Mouse (Mus musculus): ENCODE measurements around the gene Usp31.
A peak's percentile ranks its signal among the peaks of the same experiment; 100 is the strongest.

The Usp31 gene

DNA sequence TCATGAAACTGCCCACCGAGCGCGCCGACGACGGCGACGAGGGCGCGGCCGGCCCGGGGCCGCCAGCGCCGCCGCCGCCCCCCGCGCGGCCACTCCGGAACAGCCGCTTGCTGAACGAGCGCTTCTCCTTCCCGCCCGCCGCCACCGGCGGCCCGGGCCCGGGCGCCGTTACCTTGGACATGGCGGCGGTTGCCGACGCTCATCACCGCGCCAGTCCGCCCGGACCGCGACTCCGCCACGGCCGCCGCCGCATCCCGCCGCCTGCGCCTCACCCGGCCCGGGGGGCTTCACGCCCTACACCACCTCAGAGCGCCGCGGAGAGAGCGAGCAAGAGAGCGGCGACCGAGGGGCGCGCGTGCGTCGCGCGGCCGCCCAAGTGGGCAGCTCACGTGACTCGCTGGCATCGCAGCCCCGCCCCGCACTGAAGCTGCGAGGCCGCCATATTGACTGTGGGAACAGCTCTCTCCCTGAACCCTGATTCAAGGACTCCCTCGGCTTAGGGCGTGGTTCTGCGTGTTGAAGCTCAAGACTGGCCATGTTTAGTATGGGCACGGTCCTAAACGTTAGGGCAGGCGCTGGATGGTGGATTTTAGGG lies at the start of gene Usp31:
Gene Usp31, minus strand, starts transcription at position 181 of the 595 bp plus-strand sequence.
- DNase-seq (ENCODE audit: low spot score in 2 of 2), result peak; percentile 77 to 91

- DNase-seq (ENCODE audit: low spot score in 2 of 2), result no peak
These were observed 47.7 kb upstream of the Usp31 start for GRCm38 (mm10) chr7:121754748-121755147.

GRCm38 (mm10) chr7:121750244-121750643 lies 43.2 kb upstream of the Usp31 start:
- DNase-seq (ENCODE audit: low spot score in 2 of 2), result no peak

GRCm38 (mm10) chr7:121737511-121738415 lies 30.7 kb upstream of the Usp31 start:
- peak in 1 of 2 experiments; percentile 4 for DNase-seq (ENCODE audit: low spot score in 2 of 2)

DNA sequence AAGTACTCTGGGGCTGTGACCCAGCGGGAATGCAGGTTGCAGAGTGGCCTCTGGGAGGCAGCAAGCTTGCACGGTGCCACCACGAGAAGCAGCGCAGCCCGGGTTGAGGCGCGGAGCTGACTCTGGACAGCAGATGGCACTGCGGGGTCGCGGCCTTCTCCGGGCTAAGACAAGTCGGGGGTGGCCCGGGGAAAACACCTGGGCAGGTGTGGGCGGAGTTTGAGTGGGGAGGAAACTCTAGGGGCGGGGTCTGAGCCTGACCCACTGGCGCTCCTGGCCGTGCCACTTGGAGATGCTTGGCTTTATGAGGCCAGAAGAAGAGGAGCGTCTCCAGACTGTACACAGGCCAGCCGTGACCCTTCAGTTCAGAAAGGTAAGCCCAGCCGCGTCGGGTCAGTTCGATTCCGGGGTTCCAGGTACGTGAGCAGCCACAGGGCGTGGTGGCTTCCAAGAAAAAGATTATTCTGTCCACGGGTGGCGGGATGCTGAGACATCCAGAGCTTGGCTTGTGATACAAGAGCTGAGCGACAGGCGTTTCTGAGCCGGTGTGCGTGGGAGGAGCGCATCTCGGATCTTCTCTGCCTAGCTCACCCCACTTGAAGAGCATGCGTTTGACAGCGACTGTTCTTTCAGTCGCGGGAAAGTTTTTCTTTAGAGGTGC lies 27.2 kb upstream of the Usp31 start, which contains the start of gene Scnn1g:
Gene Scnn1g, plus strand, starts transcription at position 309 of the 661 bp plus-strand sequence.
- DNase-seq (ENCODE audit: low spot score in 2 of 2), result peak; percentile 89 to 93

- no peak for DNase-seq (ENCODE audit: low spot score in 2 of 2)
These were observed 23.2 kb upstream of the Usp31 start for GRCm38 (mm10) chr7:121730225-121730624.

- DNase-seq (ENCODE audit: low spot score in 2 of 2), result no peak
These were observed 10.0 kb upstream of the Usp31 start for GRCm38 (mm10) chr7:121717031-121717430.

- no peak for DNase-seq (ENCODE audit: low spot score in 2 of 2)
These were observed 4.1 kb upstream of the Usp31 start for GRCm38 (mm10) chr7:121711171-121711570.

GRCm38 (mm10) chr7:121706411-121707072 lies 511 bp downstream of the Usp31 start:
- peak; percentile 31 to 53 for DNase-seq (ENCODE audit: low spot score in 2 of 2)

DNA sequence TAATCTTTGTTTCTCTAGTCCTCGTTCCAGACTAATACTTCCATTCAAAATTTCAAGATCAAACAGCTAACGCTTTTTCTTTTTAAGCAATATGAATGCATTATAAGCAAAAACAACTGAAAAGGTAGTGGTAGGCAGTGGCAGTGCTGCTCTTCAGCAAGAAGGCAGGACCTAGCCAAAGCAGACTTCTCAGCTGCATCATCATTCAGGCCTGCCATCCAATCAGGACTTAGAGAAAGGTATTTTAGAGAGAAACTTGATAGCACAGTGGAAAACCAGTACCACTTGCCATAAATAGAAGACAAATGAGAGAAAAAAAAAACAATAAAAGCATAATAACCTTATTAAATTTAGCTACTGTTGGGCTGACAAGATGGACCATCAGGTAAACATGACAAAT lies 2.0 kb downstream of the Usp31 start:
- DNase-seq (ENCODE audit: low spot score in 2 of 2), result no peak

DNA sequence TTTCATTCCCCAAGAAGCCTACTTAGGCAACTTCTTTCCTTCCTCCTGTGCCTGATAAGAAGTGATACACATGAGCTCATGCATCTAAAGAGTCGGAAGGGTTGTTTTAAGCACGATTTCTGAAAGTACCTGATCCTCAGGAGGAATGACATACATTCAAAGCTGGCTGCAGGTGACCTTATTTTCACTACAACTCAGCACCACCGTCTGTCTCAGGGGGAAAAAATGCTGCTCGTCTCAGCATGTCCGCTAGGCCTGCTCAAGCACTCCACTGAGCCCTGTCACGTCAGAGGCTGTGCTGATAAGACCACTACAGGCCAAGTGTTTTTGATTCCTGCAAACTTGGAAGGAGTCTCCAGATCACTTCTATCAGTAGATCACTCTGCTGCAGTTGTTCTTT lies 5.1 kb downstream of the Usp31 start:
- no peak for DNase-seq (ENCODE audit: low spot score in 2 of 2)

DNA sequence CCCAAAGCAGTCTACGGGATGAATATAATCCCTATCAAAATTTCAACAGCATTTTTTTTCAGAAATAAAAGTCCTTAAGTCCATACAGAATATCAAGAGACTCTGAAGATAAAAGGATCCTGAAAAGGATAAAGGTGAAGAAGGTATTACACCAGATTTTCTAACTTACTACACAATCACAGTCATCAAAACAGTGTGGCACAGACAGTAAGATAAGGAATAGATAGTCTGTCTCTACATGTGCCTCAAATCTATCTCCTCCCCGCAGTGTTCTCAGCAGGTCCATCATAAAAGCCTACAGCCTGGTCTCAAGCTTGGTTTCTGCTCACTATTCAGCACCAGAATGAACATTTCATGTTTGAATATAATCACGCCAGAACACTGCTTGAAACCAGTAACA lies 6.6 kb downstream of the Usp31 start:
- no peak for DNase-seq (ENCODE audit: low spot score in 2 of 2)

DNA sequence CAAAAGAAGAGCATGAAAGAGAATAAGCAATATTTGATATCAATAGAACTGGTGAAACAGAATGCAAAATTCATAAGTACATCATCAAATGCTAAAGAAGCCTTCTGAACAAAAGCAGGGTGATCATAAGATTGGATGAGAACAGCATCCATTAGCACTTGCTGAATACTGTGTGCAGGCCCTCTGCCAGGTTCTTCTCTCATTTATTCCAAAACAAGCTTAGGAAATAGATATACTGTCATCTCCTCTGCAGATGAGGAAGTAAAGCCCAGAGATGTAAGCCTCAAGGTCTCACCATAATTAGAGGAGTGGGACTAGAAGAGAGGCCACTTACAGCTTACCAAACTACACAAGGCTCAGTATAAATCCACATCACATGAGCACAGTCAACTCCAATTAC lies 7.8 kb downstream of the Usp31 start:
- DNase-seq (ENCODE audit: low spot score in 2 of 2), result no peak

DNA sequence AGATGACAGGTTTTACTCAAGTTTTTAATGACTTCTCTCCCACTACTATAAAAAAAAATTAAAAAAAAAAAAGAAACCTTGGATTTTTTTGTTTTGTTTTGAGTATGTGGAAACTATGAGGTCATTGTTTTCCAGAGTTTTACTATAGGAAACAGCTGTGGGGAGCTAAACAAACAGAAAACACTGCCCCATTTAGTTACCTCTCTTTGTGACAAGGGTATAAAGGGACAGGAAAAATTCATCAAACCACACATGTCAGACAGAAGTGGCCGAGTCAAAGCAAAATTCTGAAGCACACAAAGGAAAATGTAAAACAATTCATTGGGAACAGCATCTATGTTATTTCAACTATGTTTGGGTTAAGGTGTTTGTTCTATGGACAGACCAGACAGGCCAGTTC lies 9.5 kb downstream of the Usp31 start:
- DNase-seq (ENCODE audit: low spot score in 2 of 2), result no peak

DNA sequence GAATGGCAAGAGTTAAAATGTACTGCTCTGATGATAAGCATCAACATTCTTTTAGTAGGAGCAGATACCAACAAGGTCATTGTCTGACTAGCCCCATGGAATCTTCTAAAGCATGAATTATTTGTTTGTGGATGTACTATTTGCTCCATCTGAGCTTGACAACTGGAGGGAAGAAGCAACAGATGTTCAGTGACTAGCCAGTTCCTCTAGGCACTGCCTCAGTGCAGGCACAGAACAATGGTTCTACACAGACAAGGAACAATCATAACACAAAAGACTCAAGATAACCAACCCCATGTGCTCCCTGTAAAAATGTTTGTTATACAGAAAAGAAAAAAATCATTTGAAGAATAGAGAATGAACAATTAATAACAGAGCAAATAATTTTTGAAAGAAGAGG lies 9.9 kb downstream of the Usp31 start:
- no peak for DNase-seq (ENCODE audit: low spot score in 2 of 2)

- no peak for DNase-seq (ENCODE audit: low spot score in 2 of 2)
These were observed 15.2 kb downstream of the Usp31 start for GRCm38 (mm10) chr7:121691803-121692202.

GRCm38 (mm10) chr7:121689338-121689737 lies 17.7 kb downstream of the Usp31 start:
- DNase-seq (ENCODE audit: low spot score in 2 of 2), result no peak

DNA sequence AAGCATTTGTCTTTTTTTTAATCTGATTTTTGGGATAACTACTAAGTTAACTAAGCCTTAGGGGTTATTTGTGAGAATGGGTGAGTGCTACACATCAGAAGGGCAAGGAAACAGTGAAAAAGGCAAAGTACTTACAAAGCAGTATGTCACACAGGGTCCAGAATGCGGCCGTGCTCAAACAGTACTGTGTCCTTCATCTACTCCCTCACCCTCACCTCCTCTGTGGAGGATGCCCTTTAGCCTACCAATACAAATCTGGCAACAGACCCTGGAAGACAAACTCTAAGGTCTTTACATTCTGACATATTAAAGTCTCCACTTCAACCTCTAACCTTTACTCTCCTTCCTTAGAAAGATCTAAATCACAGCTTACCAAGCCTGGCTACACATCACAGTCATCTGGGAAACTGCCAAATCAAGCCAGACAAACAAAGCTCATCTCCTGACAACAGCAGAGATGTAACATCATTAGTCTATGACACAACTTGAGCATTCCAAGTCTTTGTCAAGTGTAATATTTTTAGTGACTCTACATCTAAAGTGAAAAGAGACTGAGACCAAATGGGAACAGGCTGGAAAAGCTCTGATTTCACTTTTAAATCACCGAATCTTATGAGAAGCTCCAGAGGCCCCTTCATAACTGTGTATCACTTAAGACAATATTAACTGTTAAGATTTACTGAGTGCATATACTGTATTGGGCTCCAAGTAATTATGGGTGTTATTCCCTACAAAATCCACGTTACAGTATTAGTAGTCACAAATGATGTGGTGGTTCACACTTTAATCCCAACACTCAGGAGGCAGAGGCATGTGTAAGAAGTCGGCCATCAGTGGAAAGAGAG lies 21.7 kb downstream of the Usp31 start:
- no peak for DNase-seq (ENCODE audit: low spot score in 2 of 2)

DNA sequence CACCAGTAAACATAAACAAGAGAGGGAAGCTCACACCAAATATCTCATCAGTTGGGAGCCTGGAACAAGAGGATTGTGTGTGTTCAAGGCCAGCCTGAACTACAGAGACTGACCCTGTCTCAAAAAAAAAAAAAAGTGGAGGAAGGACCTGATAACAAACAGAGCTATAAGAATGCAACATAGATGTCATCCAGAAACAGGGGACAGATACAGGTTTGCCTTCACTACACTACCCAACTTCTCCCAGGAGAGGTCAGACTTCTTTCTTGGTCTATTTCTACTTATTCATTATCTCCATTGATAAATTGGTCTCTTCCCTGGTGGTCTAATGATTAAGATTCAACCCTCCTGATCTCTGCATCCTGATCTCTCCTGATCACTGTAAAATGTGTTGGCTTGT lies 25.9 kb downstream of the Usp31 start:
- no peak for DNase-seq (ENCODE audit: low spot score in 2 of 2)

DNA sequence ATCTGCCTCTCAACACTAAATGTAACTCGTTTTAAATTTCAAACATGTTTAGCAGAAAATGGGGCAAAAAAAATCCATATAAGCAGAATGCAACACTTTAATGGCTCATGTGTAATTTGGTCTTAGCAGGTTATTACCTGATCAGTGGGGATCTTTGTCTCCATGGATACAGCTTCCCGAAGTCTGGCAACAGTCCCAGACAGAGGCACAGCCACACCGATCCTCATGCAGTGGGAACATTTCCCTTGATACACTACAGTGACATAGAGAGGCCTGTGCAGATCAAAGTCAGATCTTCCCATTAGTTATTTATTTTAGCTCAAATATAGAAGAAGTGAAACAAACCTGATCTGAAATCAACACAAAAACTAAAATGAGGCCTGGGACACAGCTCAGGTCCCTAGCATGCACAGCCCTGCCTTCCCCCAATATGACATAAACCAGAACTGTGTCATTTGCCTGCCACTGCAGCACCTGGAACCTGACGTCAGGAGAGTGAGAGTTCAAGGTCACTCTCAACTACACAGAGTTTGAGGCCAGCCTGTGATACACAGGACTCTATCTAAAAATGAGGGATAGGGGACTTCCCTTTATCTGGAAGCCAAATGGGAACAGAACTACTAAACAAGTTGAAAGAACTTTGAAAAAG lies 29.8 kb downstream of the Usp31 start:
- DNase-seq (ENCODE audit: low spot score in 2 of 2), result no peak

DNA sequence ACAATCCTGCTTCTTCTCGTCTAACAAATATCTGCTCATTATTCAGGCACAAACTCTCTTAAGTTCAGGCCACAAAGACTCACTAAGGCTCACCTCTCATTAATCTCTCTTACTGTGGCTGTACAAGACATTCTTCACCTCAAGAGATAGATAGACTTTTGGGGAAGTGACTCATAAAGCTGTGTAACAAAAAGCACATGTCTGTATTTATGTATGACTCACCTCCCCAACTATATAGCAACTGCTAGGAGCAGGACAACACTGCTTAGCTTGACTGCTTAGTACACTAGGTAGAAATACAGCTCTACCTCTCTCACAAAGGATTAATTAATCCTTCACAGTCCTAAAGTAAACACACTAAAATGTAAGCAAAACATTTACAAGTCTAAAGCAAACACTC lies 46.3 kb downstream of the Usp31 start:
- DNase-seq (ENCODE audit: low spot score in 2 of 2), result no peak

Data from cerebellum, postnatal 4 days (tissue).